Mouse (Mus musculus) CH12.LX (cell line): ENCODE measurements around the gene Plch2. TPM values are rescaled to one million over a fixed set of nuclear protein-coding genes. Genes with fewer than 3 reads are reported as not detected.

Experiments
- DNase-seq: peaks from one replicate; pipeline ENCODE4 v3.0.0-alpha.2; 2013; ENCODE audit errors: extremely low read depth
- H3K27ac ChIP-seq: 2 replicates; pipeline ENCODE4 v1.5.1; 2012; ENCODE audit warnings: low read depth, mild to moderate bottlenecking, control low read depth, moderate library complexity; ENCODE audit not compliant: insufficient read depth
- H3K27me3 ChIP-seq: replicated peaks from 2 replicates; pipeline ENCODE3; 2012; ENCODE audit warnings: inconsistent platforms
- H3K36me3 ChIP-seq, 2 experiments: replicated peaks in 1 of 2; 2 replicates each; pipeline versions ENCODE3 to v1.6.1; 2012; ENCODE audit warnings: inconsistent platforms in 1 of 2, low read length in 1 of 2, mild to moderate bottlenecking in 1 of 2, mixed read lengths in 1 of 2, moderate library complexity in 1 of 2; ENCODE audit not compliant: control insufficient read depth in 1 of 2, insufficient read depth in 1 of 2
- H3K4me1 ChIP-seq, 2 experiments: 2 replicates each; pipeline ENCODE4 v1.6.1; 2012; ENCODE audit warnings: inconsistent platforms in 1 of 2, moderate library complexity in 1 of 2; ENCODE audit not compliant: insufficient read depth in 2 of 2, control insufficient read depth in 1 of 2
- H3K4me2 ChIP-seq: 2 replicates; pipeline ENCODE4 v1.6.1; 2012; ENCODE audit warnings: low read depth, mild to moderate bottlenecking, control low read depth; ENCODE audit not compliant: poor library complexity, insufficient read depth, severe bottlenecking
- H3K4me3 ChIP-seq, 3 experiments: fragments of 150-350 bp in 1 of 3; sonication (generic) in 1 of 3; replicated peaks in 1 of 3; 2 replicates each; pipeline versions ENCODE3 to v1.5.1; 2011 to 2012; ENCODE audit warnings: low read depth in 2 of 3, low read length in 2 of 3, mild to moderate bottlenecking in 2 of 3, moderate library complexity in 2 of 3, control low read depth in 1 of 3, improper control_type of control experiment in 1 of 3, inconsistent platforms in 1 of 3, mixed read lengths in 1 of 3; ENCODE audit not compliant: poor library complexity in 1 of 3
- H3K79me2 ChIP-seq: replicated peaks from 2 replicates; pipeline ENCODE4 v1.6.1; 2012; ENCODE audit warnings: mild to moderate bottlenecking, moderate library complexity; ENCODE audit not compliant: control insufficient read depth, poor library complexity, insufficient read depth, severe bottlenecking; ENCODE audit errors: extremely low read depth
- H3K9ac ChIP-seq: 2 replicates; pipeline ENCODE4 v1.6.1; 2012; ENCODE audit warnings: low read depth, mild to moderate bottlenecking, control low read depth, moderate library complexity; ENCODE audit not compliant: insufficient read depth
- H3K9me3 ChIP-seq: replicated peaks from 2 replicates; pipeline ENCODE3; 2012; ENCODE audit warnings: low read length, inconsistent platforms, mixed read lengths
- EP300 ChIP-seq: IDR thresholded peaks from 2 replicates; pipeline ENCODE4 v1.6.1; 2011; ENCODE audit warnings: low read length, improper control_type of control experiment
- ETS1 ChIP-seq: conservative IDR thresholded peaks from 2 replicates; pipeline ENCODE4 v1.6.1; 2012; ENCODE audit warnings: low read depth, mild to moderate bottlenecking, inconsistent platforms, low read length, improper control_type of control experiment, moderate library complexity
- GABPA ChIP-seq: IDR thresholded peaks from 2 replicates; pipeline ENCODE4 v1.6.1; 2012; ENCODE audit warnings: low read depth, low read length, improper control_type of control experiment, inconsistent platforms; ENCODE audit not compliant: insufficient replicate concordance
- HCFC1 ChIP-seq: IDR thresholded peaks from 2 replicates; pipeline ENCODE4 v1.6.1; 2012; ENCODE audit warnings: low read depth, mild to moderate bottlenecking, inconsistent platforms, low read length, improper control_type of control experiment
- IRF4 ChIP-seq: IDR thresholded peaks from 2 replicates; pipeline ENCODE4 v1.6.1; 2014; ENCODE audit warnings: low read depth, mild to moderate bottlenecking, inconsistent platforms, low read length, improper control_type of control experiment
- JUN ChIP-seq: IDR thresholded peaks from 2 replicates; pipeline ENCODE4 v1.6.1; 2011; ENCODE audit warnings: low read depth, mild to moderate bottlenecking, low read length, improper control_type of control experiment, moderate library complexity; ENCODE audit not compliant: insufficient read depth
- MAFK ChIP-seq: IDR thresholded peaks from 2 replicates; pipeline ENCODE4 v1.6.1; 2011; ENCODE audit warnings: low read length, improper control_type of control experiment; ENCODE audit not compliant: insufficient replicate concordance
- MAZ ChIP-seq: IDR thresholded peaks from 2 replicates; pipeline ENCODE4 v1.6.1; 2012; ENCODE audit warnings: low read depth, mild to moderate bottlenecking, inconsistent platforms, low read length, improper control_type of control experiment, moderate library complexity
- MEF2A ChIP-seq: IDR thresholded peaks from 2 replicates; pipeline ENCODE4 v1.6.1; 2014; ENCODE audit warnings: low read depth, mild to moderate bottlenecking, inconsistent platforms, low read length, improper control_type of control experiment, borderline replicate concordance
- MXI1 ChIP-seq: IDR thresholded peaks from 2 replicates; pipeline ENCODE4 v1.6.1; 2011; ENCODE audit warnings: mild to moderate bottlenecking, low read depth, low read length, improper control_type of control experiment
- MYC ChIP-seq: IDR thresholded peaks from 2 replicates; pipeline ENCODE4 v1.6.1; 2011; ENCODE audit warnings: low read depth, mild to moderate bottlenecking, improper control_type of control experiment, low read length
- NRF1 ChIP-seq: IDR thresholded peaks from 2 replicates; pipeline ENCODE4 v1.6.1; 2014; ENCODE audit warnings: low read depth, mild to moderate bottlenecking, inconsistent platforms, low read length, improper control_type of control experiment, moderate library complexity
- POLR2A ChIP-seq: IDR thresholded peaks from 2 replicates; pipeline ENCODE4 v1.6.1; 2011; ENCODE audit warnings: low read depth, mild to moderate bottlenecking, improper control_type of control experiment, low read length
- POLR2AphosphoS2 ChIP-seq: IDR thresholded peaks from 2 replicates; pipeline ENCODE4 v1.6.1; 2011; ENCODE audit warnings: low read depth, low read length, improper control_type of control experiment
- RAD21 ChIP-seq: IDR thresholded peaks from 2 replicates; pipeline ENCODE4 v1.6.1; 2011; ENCODE audit warnings: low read depth, mild to moderate bottlenecking, low read length, improper control_type of control experiment, moderate library complexity
- RCOR1 ChIP-seq: conservative IDR thresholded peaks from 2 replicates; pipeline ENCODE4 v1.6.1; 2012; ENCODE audit warnings: low read depth, mild to moderate bottlenecking, inconsistent platforms, low read length, improper control_type of control experiment
- TBP ChIP-seq: conservative IDR thresholded peaks from 2 replicates; pipeline ENCODE4 v1.6.1; 2011; ENCODE audit warnings: low read depth, low read length, improper control_type of control experiment
- USF1 ChIP-seq: IDR thresholded peaks from 2 replicates; pipeline ENCODE4 v1.6.1; 2014; ENCODE audit warnings: low read depth, mild to moderate bottlenecking, inconsistent platforms, low read length, improper control_type of control experiment
- ZC3H11A ChIP-seq: IDR thresholded peaks from 2 replicates; pipeline ENCODE4 v1.6.1; 2012; ENCODE audit warnings: low read depth, mild to moderate bottlenecking, inconsistent platforms, low read length, improper control_type of control experiment
- ZNF384 ChIP-seq: IDR thresholded peaks from 2 replicates; pipeline ENCODE4 v1.6.1; 2012; ENCODE audit warnings: low read depth, low read length, improper control_type of control experiment, inconsistent platforms
- dilution Hi-C: fragments of 300-500 bp; cut with MboI; formaldehyde crosslinking; loops from 2 replicates; pipeline ENCODE4 v1.14.3; 2020; ENCODE audit warnings: low sequenced_read_pairs; ENCODE audit not compliant: extremely low pct_unique_long_range_greater_than_20kb, extremely low pct_ligation_motif_present
- in situ Hi-C: fragments of 300-500 bp; cut with MboI; formaldehyde crosslinking; loops from 3 replicates; pipeline ENCODE4 v1.14.3; 2019; ENCODE audit warnings: low sequenced_read_pairs, low pct_ligation_motif_present, low pct_unique_long_range_greater_than_20kb, mixed read lengths
- polyA plus RNA-seq: library from polyadenylated mRNA; unstranded; fragments of >175 nt; gene quantifications from 2 replicates; pipeline ENCODE4 v1.2.1, GENCODE M21; 2012; ENCODE audit warnings: low read depth; ENCODE audit not compliant: insufficient read length
- total RNA-seq, 2 experiments: library from RNA; depleted of rRNA; stranded (reverse); fragments of 300-350 nt in 1 of 2; fragments of >200 nt in 1 of 2; gene quantifications; 2 replicates each; pipeline ENCODE4 v1.2.3; 2012 to 2014

Plch2 gene
- total RNA-seq (2012; rRNA removed) (0.38 and 0.47 TPM in 2 replicates), total RNA-seq (2014; rRNA removed) (0.04 and 0.09 TPM in 2 replicates), polyA plus RNA-seq (0.16 and 0.17 TPM in 2 replicates)

GRCm38 (mm10) chr4:155056724-155057123, at the start of gene Plch2:
Gene Plch2 (minus strand): TSS chr4:155056784.
- H3K79me2 ChIP-seq, result no peaks in the 10 kb centered on the region
- no peaks in the 10 kb centered on the region for H3K36me3 ChIP-seq
- no peak within 1 kb of the TSS for H3K4me3 ChIP-seq
- no peak within 1 kb of the TSS for H3K27ac ChIP-seq
- no peak for DNase-seq
- in situ Hi-C loops (no loop called here), dilution Hi-C loops (no loop called here)
- H3K4me2 ChIP-seq, result no peak within 1 kb of the TSS
- H3K9ac ChIP-seq, result no peak within 1 kb of the TSS
- peaks cover 4 to 9% of the 10 kb centered on the region in 2 experiments; a peak in 2 of 4 replicates for H3K4me1 ChIP-seq
- H3K9me3 ChIP-seq, result no peaks in the 10 kb centered on the region
- H3K27me3 ChIP-seq, result peaks cover 87% of the 10 kb centered on the region
- TF ChIP-seq HCFC1 (no peak), POLR2A (no peak), IRF4 (no peak), MYC (no peak), ZNF384 (no peak), ZC3H11A (no peak), MXI1 (no peak), RAD21 (no peak), MAZ (no peak), POLR2AphosphoS2 (no peak), JUN (no peak), RCOR1 (no peak), NRF1 (no peak), TBP (no peak), ETS1 (no peak), MEF2A (no peak)
- TF ChIP-seq, all 38 proteins: peak for 0

GRCm38 (mm10) chr4:155098572-155098971, 42.0 kb upstream of the Plch2 start:
- no peak overlapping the region for H3K4me2 ChIP-seq
- H3K9me3 ChIP-seq, result no peaks in the 10 kb centered on the region
- no peak overlapping the region; the same call in 1 of the 2 replicates for H3K27ac ChIP-seq
- peaks cover 17 to 50% of the 10 kb centered on the region in 2 experiments for H3K4me1 ChIP-seq
- in situ Hi-C loops (loop anchor here (5.0 kb wide), 1 partner anchor 149 kb away; the partner anchor contains the start of gene Faap20), dilution Hi-C loops (no loop called here)
- H3K79me2 ChIP-seq, result no peaks in the 10 kb centered on the region
- TF ChIP-seq USF1 (no peak), GABPA (no peak), EP300 (peak; percentile 49), MYC (no peak), MAFK (0 out of 2 replicates have a peak, but pooled peaks have one; percentile 5)
- H3K27me3 ChIP-seq, result no peaks in the 10 kb centered on the region
- H3K36me3 ChIP-seq, result peaks cover 3 to 84% of the 10 kb centered on the region in 2 experiments
- H3K4me3 ChIP-seq, result no peak overlapping the region
- DNase-seq, result peak; percentile 38
- H3K9ac ChIP-seq, result no peak overlapping the region
